Mouse (Mus musculus) retina, embryonic 14.5 days (tissue): ENCODE results near the gene Dnajc8.
"Not testable (repeated sequence)": the region's sequence is repeated elsewhere in the genome, so short reads cannot be mapped to it uniquely, and the experiment has no call there.

Source experiments
- DNase-seq: peaks from one replicate; pipeline ENCODE4 v3.0.0-alpha.2; 2015; ENCODE audit warnings: low spot score

Gene Dnajc8

DNA sequence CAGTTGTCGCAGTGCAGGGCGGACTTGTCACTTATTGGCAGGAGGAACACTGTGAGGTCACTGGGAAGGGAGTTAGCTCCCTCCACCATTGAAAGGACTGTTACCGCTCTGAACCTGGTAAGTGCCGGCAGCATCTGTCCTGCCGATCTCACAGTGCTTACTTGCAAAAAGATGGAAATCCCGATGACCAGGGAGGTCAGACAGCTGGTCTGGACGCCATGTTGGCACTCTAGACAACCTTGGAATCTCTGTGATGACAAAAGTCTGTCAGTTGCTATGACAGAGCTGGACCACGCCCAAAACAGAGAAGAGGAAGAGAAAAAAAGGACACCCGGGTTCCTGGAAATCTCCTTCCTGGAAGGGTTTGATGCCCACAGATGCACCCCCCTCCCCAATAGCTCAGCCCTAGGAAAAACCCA lies 32.0 kb downstream of the Dnajc8 start:
- no peak for DNase-seq

DNA sequence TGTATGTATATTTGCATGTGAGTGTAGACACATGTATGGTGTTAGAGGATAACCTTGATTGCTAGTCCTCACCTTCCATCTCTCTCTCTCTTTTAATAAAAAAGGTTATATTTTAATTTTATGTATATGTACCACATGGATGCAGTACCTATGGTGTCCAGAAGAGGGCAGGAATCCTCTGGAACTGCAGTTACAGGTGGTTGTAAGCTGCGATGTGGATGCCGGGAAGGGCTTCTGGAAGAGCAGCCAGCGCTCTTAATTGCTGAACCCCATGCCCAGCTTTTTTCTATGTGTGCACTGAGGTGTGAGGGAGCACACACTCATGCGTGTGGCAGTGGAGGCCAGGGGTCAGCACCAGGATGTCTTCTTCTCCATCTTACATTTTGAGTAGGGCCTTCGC lies 33.8 kb downstream of the Dnajc8 start:
- peak; percentile 12 for DNase-seq

GRCm38 (mm10) chr4:132571190-132571589 lies 35.8 kb downstream of the Dnajc8 start:
- DNase-seq = no peak

DNA sequence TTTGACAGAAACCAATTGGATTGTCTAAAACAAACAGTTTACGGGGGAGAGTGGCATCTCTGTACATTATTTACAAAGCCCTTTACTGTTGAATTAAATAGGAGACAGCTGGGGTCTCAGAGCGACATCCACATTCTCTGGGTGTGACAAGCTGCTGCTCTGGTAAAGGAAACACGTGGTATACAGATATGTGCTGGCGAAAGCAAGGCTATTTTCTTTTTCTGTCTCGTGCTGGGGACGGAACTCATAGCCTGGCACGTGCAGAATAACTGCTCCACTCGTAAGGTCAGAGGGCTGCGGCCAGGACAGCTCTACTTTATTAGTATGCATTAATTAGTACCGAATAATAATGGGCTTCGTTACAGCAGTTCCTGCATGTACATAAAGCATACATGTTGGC lies 38.0 kb downstream of the Dnajc8 start:
- DNase-seq = no peak

DNA sequence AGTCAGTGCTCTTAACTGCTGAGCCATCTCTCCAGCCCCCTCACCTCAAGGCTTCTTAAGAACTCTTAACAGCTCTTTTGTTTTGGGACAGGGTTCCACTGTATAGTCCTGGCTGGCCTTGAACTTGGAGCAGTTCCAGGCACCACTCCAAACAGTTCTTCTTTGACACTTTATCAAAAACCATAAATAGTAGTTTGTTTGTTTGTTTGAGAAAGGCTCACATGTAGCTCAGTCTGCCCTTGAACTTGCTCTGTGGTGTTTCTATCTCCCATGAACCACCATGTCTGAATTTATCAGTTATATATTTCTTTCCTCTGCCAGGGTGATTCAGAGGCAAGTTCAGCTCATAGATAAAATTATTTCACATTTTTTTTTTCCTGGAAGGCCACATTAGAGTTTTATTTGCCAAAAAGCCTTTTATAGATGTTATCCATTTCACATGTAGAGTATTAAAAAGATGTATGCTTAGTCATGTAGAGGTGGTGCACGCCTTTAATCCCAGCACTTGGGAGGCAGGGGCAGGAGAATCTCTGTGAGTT lies 39.5 kb downstream of the Dnajc8 start:
- no peak for DNase-seq

DNA sequence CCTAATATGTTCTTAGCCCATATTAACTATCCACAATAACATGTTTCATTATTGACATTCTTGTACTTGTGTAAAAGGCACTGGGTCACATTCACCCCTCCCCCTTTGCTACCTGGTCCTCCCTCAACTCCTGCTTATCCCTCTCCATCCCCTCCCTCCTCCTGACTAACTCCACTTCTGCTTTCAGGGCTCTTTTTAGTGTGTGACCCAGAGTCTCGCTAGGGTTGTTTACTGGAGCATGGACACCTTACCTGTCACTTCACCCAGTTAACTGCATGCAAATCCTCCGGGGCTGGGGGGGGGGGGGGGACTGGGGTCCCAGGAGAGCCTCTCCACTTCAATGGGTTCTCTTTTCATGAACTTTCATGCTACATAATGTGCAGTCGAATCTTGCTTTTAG lies 48.4 kb downstream of the Dnajc8 start:
- no peak for DNase-seq

GRCm38 (mm10) chr4:132584975-132585374 lies 49.6 kb downstream of the Dnajc8 start:
- DNase-seq = no peak

DNA sequence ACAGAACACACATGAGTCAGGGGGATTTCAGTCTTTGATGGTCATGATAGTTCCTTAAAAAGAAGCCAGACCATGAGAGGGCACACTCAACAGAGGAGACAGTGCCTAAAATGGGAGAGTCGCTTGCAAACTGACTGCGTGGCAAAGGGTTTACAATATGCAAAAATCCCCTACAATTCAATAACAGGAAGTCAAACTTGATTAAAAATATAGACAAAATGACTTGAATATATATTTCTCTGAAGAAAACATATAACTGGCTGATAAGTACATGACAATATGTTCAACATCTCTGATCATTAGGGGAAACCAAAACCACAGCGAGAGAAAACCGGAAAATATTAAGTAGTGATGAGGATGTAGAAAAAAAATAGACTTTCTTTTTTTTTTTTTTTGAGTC lies 50.9 kb downstream of the Dnajc8 start:
- no peak for DNase-seq

DNA sequence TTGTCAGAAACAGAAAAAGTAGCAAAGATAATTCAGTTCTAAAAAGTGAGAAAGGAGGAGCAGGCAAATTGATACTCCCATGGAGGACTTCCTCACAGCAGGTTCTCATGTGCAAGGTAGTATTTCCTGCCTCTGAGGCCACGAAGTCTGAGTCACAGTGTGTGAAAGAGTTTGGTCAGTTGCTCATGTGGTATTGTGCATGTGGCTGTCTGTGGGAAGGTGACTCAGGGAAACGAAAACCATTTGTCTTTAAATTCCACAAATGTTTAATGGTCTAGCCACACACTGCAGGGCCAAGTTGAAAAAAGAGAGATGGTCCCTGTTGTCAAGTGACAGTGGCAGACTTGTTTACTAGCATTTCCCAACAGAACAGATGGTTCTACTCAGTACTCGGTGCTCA lies 53.2 kb downstream of the Dnajc8 start:
- DNase-seq = no peak

DNA sequence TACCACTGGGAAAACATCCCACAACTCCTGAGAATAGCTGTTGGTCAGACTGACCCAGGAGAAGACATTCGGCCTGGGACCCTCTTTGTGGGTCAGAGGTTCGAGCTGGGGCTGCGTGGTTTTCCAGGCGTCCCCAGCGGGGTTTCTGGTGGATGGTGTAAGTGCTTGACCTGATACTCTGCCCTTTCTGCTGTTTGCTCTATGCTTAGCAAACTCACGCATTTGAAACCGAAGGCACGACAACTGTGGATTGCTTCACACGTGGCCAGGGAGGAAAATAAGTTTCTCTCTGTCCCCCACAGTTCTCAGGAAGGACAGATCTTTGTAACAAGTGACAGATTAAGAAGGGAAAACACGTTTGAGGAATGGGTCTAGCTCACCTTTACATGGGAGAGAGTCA lies 55.3 kb downstream of the Dnajc8 start:
- DNase-seq = no peak

GRCm38 (mm10) chr4:132592958-132593357 lies 57.6 kb downstream of the Dnajc8 start:
- DNase-seq = no peak

DNA sequence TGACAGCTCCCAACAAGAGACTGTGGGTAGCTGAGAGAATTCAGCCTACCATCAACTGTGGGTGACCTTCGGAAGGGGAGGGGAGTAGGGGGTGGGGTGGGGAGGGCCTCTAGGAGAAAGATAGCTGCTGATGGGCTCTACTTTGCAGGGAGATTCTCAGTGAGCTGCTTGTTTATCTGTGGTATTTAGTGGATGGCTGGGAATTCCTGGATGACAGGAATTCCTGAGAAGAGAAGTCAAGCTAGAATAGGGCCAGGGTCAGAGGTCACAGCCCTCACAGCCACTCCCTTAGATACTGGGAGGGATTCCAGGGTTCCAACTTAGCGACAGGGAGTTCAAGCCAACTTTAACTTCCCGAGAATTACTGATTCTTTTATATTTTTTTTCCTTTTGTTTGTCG lies 58.8 kb downstream of the Dnajc8 start:
- DNase-seq = no peak

DNA sequence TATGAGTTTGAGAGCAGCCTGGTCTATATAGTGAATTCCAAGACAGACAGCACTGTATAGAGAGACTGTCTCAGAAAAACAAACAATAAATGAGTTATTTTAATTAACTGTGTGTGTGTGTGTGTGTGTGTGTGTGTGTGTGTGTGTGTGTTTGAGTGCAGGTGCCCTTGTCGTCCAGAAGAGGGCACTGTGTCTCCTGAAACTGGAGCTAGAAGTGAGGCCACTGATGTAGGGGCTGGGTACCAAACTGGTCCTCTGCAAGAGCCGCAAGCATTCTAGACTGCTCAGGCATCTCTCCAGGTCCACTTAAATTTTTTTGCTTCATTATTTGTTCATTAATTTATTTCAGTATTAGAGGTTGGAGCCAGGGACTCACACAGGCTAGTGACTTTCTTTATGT lies 63.5 kb downstream of the Dnajc8 start:
- no peak for DNase-seq

- no peak for DNase-seq
Observed at GRCm38 (mm10) chr4:132599764-132600163, 64.4 kb downstream of the Dnajc8 start.

DNA sequence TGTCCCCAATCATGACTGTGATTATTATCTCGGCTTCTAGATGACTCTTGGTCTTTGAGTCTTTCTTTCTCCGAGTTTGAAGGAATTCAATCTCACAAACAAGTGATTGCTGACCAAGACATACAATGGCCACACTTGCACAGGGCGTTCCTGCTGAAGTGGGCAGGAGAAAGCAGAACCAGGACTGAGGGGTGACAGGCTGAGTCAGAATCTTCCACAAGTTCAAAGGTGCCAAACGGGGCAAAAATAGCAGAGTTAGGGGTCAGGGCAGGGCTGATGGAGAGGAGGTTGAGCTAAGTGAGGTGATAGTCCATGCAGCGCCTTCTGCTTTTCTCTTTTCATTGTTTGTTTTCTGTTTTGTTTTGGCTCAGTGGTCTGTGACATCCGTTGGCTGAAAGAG lies 65.1 kb downstream of the Dnajc8 start:
- DNase-seq = no peak

- DNase-seq = not testable (repeated sequence)
Observed at GRCm38 (mm10) chr4:132601242-132601641, 65.9 kb downstream of the Dnajc8 start.
